Mouse (Mus musculus): Measurements from ENCODE around the gene Parvg. TPM values are rescaled to one million over a fixed set of nuclear protein-coding genes. Genes with fewer than 3 reads are reported as not detected.

Gene Parvg
- total and polyA plus RNA-seq, 2 experiments from 2014 or later, result 0.11 to 0.68 TPM

GRCm38 (mm10) chr15:84299662-84300333 is 24.0 kb upstream of the Parvg start:
- Histone ChIP-seq H3K9me3 (replicated peaks; ENCODE audit: control insufficient read depth, low read length) (no peaks in the 10 kb centered on the region), H3K4me3 (ENCODE audit: low read depth, low read length) (no peak overlapping the region), H3K36me3 (replicated peaks; ENCODE audit: control insufficient read depth, insufficient read depth, low read length) (peaks cover 32% of the 10 kb centered on the region), H3K4me2 (ENCODE audit: low read depth, low read length) (no peak overlapping the region), H3K9ac (replicated peaks; ENCODE audit: low read depth, low read length) (no peak overlapping the region), H3K27ac (ENCODE audit: low read depth) (no peak overlapping the region), H3K27me3 (ENCODE audit: control insufficient read depth, insufficient read depth, low read length) (no peaks in the 10 kb centered on the region), H3K4me1 (ENCODE audit: control insufficient read depth, insufficient read depth) (peaks cover 5% of the 10 kb centered on the region; the same call in 1 of the 2 replicates)
- DNase-seq (ENCODE audit: low spot score) (no peak), ATAC-seq (ENCODE audit: insufficient read depth, low read depth) (no peak)
- no peak for TF ChIP-seq EP300 (IDR thresholded peaks at IDR 0.05; ENCODE audit: low read depth)
- no peak for TF ChIP-seq CTCF (IDR thresholded peaks at IDR 0.05; ENCODE audit: low read depth)
- 69% methylated on average over 9 of the region's 9 CpGs for WGBS

GRCm38 (mm10) chr15:84300591-84300990 is 23.2 kb upstream of the Parvg start:
- TF ChIP-seq EP300 (IDR thresholded peaks at IDR 0.05; ENCODE audit: low read depth), result no peak
- no peak overlapping the region for H3K4me2 ChIP-seq (ENCODE audit: low read depth, low read length)
- peaks cover 5% of the 10 kb centered on the region; the same call in 1 of the 2 replicates for H3K4me1 ChIP-seq (ENCODE audit: control insufficient read depth, insufficient read depth)
- DNase-seq (ENCODE audit: low spot score) (no peak), ATAC-seq (ENCODE audit: insufficient read depth, low read depth) (no peak)
- H3K27me3 ChIP-seq (ENCODE audit: control insufficient read depth, insufficient read depth, low read length), result no peaks in the 10 kb centered on the region
- H3K27ac ChIP-seq (ENCODE audit: low read depth), result no peak overlapping the region
- no peak overlapping the region for H3K4me3 ChIP-seq (ENCODE audit: low read depth, low read length)
- peaks cover 30% of the 10 kb centered on the region for H3K36me3 ChIP-seq (replicated peaks; ENCODE audit: control insufficient read depth, insufficient read depth, low read length)
- 76% methylated on average over 2 of the region's 2 CpGs for WGBS
- no peaks in the 10 kb centered on the region for H3K9me3 ChIP-seq (replicated peaks; ENCODE audit: control insufficient read depth, low read length)
- no peak overlapping the region for H3K9ac ChIP-seq (replicated peaks; ENCODE audit: low read depth, low read length)

- peaks cover 30% of the 10 kb centered on the region for H3K36me3 ChIP-seq (replicated peaks; ENCODE audit: control insufficient read depth, insufficient read depth, low read length)
- TF ChIP-seq CTCF (IDR thresholded peaks at IDR 0.05; ENCODE audit: low read depth) (no peak), EP300 (IDR thresholded peaks at IDR 0.05; ENCODE audit: low read depth) (no peak)
- no peaks in the 10 kb centered on the region for H3K9me3 ChIP-seq (replicated peaks; ENCODE audit: control insufficient read depth, low read length)
- no peak overlapping the region for H3K4me3 ChIP-seq (ENCODE audit: low read depth, low read length)
- H3K9ac ChIP-seq (replicated peaks; ENCODE audit: low read depth, low read length), result no peak overlapping the region
- no peak overlapping the region for H3K4me2 ChIP-seq (ENCODE audit: low read depth, low read length)
- ATAC-seq (ENCODE audit: insufficient read depth, low read depth) (peak; percentile 72; the same call in 1 of the 2 replicates), DNase-seq (ENCODE audit: low spot score) (peak; percentile 55)
- WGBS, result 24% methylated on average over 7 of the region's 7 CpGs
- H3K27ac ChIP-seq (ENCODE audit: low read depth), result no peak overlapping the region
- H3K27me3 ChIP-seq (ENCODE audit: control insufficient read depth, insufficient read depth, low read length), result no peaks in the 10 kb centered on the region
- peaks cover 5% of the 10 kb centered on the region; the same call in 1 of the 2 replicates for H3K4me1 ChIP-seq (ENCODE audit: control insufficient read depth, insufficient read depth)
Observed at GRCm38 (mm10) chr15:84301026-84301425, 22.8 kb upstream of the Parvg start.

GRCm38 (mm10) chr15:84301641-84302420 is 22.0 kb upstream of the Parvg start:
- no peak overlapping the region for H3K9ac ChIP-seq (replicated peaks; ENCODE audit: low read depth, low read length)
- TF ChIP-seq CTCF (IDR thresholded peaks at IDR 0.05; ENCODE audit: low read depth), result no peak
- TF ChIP-seq EP300 (IDR thresholded peaks at IDR 0.05; ENCODE audit: low read depth), result no peak
- DNase-seq (ENCODE audit: low spot score) (no peak), ATAC-seq (ENCODE audit: insufficient read depth, low read depth) (no peak)
- no peak overlapping the region for H3K27ac ChIP-seq (ENCODE audit: low read depth)
- H3K9me3 ChIP-seq (replicated peaks; ENCODE audit: control insufficient read depth, low read length), result no peaks in the 10 kb centered on the region
- H3K27me3 ChIP-seq (ENCODE audit: control insufficient read depth, insufficient read depth, low read length), result no peaks in the 10 kb centered on the region
- peaks cover 5% of the 10 kb centered on the region; the same call in 1 of the 2 replicates for H3K4me1 ChIP-seq (ENCODE audit: control insufficient read depth, insufficient read depth)
- peaks cover 33% of the 10 kb centered on the region for H3K36me3 ChIP-seq (replicated peaks; ENCODE audit: control insufficient read depth, insufficient read depth, low read length)
- WGBS, result 72% methylated on average over 8 of the region's 8 CpGs
- no peak overlapping the region for H3K4me2 ChIP-seq (ENCODE audit: low read depth, low read length)
- H3K4me3 ChIP-seq (ENCODE audit: low read depth, low read length), result no peak overlapping the region

GRCm38 (mm10) chr15:84303264-84303663 is 20.6 kb upstream of the Parvg start:
- 65% methylated on average over 10 of the region's 10 CpGs for WGBS
- Histone ChIP-seq H3K4me3 (ENCODE audit: low read depth, low read length) (no peak overlapping the region), H3K36me3 (replicated peaks; ENCODE audit: control insufficient read depth, insufficient read depth, low read length) (peaks cover 43% of the 10 kb centered on the region), H3K27ac (ENCODE audit: low read depth) (no peak overlapping the region), H3K9me3 (replicated peaks; ENCODE audit: control insufficient read depth, low read length) (no peaks in the 10 kb centered on the region), H3K4me1 (ENCODE audit: control insufficient read depth, insufficient read depth) (peaks cover 5% of the 10 kb centered on the region; the same call in 1 of the 2 replicates), H3K9ac (replicated peaks; ENCODE audit: low read depth, low read length) (no peak overlapping the region), H3K4me2 (ENCODE audit: low read depth, low read length) (no peak overlapping the region), H3K27me3 (ENCODE audit: control insufficient read depth, insufficient read depth, low read length) (no peaks in the 10 kb centered on the region)
- ATAC-seq (ENCODE audit: insufficient read depth, low read depth), result no peak
- no peak for TF ChIP-seq EP300 (IDR thresholded peaks at IDR 0.05; ENCODE audit: low read depth)
- TF ChIP-seq CTCF (IDR thresholded peaks at IDR 0.05; ENCODE audit: low read depth), result no peak
- DNase-seq (ENCODE audit: low spot score), result no peak
